Mouse (Mus musculus): ENCODE data around the gene Dnajc7.
"Not testable (repeated sequence)": the region's sequence is repeated elsewhere in the genome, so short reads cannot be mapped to it uniquely, and the experiment has no call there.

Gene Dnajc7

DNA sequence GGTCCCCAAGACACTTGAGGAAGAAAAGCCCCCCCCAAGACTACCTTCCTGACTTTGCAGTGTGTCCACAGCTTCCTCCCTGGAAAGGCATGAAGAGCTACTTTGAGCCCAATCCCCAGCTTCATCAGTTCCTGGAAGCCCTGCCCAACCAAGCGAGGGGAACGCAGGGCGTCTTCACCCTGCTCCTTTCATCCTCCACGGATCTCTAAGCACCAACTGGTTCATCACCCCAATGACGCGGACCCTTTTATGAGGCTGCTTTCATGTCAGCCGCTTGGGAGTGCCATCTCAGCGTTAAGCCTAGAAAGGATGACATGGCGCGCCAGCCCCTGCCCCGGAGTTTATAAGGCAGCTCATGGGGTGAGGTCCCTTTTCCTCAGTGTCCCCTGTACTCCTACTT lies at the start of gene Dnajc7:
Dnajc7 (minus strand) TSS at position 187 of the 400 bp plus-strand sequence.
- peak; percentile 42; the same call in 1 of the 2 replicates for ATAC-seq (ENCODE audit: low TSS enrichment)

DNA sequence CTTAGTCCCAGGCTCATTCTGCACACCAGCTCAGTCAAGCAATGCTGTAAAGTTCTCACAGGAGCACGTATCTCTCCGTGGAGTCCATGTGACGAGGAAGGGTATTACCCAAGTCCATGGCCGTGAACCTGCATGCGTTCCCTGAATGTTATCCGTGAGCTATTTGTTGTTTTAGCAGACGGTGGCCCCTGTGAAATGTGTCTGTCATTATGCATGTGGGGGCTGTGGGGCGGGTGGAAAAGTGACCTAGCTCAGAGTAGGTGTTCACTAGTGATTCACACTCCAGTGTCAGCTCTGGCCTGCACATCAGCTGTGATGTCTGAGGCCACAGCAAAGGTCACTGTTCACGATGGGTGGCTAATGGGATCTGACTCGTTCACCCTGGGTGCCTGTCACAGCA lies 39.8 kb upstream of the Dnajc7 start:
- no peak for ATAC-seq (ENCODE audit: low TSS enrichment)

DNA sequence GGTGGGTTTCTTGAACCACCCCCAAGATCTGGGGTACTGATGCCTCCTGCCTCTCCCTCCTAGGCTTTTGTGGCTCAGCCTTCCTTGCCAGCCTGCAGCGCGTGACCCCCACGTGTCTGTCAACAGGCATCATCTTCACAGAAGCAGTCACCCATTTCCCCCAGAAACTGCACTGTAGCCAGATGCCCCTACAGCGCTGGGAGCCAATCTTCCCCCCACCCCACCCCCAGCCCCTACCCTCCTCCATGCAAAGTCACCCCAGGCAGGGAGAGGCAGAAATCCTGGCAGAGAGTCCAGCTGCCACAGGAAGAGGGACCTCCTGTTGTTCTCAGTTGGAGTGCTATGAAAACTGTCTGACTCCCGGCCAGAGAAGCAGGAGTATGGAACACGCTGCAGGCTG lies 36.5 kb upstream of the Dnajc7 start:
- ATAC-seq (ENCODE audit: low TSS enrichment): no peak

DNA sequence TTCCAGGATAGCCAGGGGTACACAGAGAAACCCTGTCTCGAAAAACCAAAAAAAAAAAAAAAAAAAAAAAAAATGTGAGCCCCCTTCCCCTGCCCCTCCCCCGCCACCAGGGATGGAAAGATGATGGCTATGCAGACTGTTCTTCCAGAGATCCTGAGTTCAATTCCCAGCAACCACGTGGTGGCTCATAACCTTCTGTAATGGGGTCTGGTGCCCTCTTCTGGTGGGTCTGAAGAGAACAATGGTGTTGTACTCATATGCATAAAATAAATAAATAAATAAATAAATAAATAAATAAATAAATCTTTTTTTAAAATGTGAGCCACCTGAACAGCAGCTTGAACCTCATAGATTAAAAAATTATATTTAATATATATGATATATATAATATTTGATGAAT lies 35.6 kb upstream of the Dnajc7 start:
- ATAC-seq (ENCODE audit: low TSS enrichment): not testable (repeated sequence)

DNA sequence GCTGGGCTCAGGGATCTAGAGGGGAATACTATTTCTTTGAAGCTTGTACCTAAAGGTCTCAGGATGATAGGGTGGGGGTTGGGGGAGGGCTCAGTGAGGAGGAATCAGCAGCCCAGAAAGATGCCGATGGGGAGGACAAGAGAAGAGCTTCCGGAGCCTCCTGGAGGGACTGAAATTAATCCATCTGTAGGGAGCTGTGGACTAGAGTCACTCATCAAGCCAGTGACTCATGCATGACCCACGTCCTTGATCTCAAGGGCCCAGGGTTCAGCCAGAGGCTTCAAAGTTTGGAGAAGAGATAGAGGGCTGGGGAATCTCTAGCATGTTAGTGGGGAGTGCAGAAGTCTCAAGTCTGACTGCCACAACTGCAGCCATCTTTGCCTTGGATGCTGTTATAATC lies 31.8 kb upstream of the Dnajc7 start:
- ATAC-seq (ENCODE audit: low TSS enrichment): no peak

DNA sequence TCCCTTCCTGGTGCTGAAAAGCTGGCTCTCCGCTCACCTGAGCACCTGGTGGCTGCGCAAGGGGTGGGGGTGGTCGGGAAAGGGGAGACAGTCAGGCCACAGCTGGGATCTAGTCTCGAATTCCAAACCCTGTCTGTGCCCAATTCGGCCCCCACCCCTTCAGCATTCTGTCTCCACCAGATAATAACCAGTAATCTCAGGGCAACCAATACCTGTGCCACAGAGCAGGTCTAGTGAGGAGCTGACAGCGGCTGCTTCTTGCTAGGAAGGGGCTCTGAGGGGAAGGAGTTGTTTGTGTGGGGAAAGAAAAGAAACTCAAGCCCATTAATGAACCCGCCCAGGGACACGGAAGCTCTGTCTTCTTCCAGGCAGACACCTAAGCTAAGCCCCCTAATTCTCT lies 31.2 kb upstream of the Dnajc7 start:
- no peak for ATAC-seq (ENCODE audit: low TSS enrichment)

DNA sequence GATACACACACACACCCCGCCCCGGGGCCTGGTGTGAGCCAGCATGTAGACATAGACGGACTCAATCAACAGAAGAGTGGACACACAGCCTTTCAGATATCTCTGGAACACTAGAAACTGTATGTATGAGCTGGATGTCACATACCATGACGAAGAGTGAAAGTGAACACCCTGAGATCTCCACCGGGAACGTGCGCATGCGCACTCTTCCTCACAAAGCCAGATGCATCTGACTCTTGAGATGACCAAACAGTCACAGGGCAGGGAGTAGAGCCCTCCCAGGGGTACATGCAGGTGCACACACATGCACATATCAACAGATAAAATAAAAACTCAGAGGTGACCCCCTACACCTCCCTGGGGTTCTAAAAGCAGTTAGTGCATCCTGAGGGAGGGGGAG lies 28.4 kb upstream of the Dnajc7 start:
- no peak for ATAC-seq (ENCODE audit: low TSS enrichment)

DNA sequence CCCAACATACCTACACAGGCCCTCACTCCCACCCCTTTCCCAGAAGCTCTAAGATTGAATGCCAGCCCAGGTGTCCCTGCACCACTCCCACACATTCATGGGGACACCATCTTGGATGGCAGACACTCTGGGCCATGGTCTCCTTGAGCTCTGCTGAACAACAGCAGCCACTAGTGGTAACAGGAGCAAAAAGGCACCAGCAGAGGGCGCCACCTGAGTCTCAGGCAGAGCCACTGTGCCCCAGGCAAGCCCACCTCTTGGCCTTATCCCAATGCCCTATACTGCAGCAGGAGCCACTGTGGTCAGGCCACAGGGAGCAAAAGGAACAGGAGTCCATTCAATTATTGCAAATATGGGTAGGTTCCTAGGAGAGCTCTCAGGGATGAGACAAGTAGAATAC lies 26.3 kb upstream of the Dnajc7 start:
- ATAC-seq (ENCODE audit: low TSS enrichment): no peak

DNA sequence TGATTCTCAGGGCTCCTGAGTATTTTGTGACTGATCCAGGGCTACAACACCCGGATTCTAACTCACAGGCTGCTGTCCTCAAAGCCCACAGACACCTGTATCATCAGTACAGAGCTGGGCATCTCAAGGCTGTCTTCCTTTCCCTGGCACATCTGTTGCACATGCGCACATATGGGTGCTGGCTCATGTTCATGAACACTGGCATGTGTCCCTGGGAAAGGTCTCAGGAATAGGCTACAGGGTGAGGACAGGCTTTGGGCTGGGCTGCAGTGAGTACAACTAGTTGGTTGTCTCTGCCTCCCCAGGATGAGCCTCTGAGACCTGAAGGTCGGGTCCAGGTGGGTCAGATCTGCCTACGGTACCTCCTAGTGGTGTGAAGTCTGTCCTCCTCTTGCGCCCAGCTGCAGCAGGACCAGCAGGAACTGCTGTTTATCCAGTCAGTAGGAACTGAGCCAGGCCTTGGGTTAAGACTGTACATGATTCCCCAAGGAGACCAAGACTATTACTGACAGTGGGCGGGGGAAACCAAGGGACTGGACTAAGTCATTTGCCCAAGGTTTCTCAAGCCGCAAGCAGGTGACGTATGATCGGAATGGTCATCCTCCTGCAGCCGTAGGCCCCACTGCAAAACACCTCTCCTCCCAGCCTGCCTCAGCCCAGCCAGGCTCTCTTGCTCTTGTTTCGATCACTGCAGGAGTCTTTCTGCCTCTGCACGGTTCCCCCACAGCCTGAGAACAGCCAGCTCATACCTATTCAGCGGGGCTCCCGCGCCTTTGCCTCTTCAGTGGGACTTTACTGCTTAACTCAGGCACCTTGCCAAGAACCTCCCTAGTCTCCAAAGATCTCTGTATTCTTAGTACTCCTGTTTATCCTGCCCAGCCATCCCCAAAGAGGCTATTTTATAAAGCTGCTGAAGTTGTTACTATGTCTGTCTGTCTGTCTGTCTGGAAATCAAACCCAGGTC lies 23.9 kb upstream of the Dnajc7 start:
- ATAC-seq (ENCODE audit: low TSS enrichment): no peak

DNA sequence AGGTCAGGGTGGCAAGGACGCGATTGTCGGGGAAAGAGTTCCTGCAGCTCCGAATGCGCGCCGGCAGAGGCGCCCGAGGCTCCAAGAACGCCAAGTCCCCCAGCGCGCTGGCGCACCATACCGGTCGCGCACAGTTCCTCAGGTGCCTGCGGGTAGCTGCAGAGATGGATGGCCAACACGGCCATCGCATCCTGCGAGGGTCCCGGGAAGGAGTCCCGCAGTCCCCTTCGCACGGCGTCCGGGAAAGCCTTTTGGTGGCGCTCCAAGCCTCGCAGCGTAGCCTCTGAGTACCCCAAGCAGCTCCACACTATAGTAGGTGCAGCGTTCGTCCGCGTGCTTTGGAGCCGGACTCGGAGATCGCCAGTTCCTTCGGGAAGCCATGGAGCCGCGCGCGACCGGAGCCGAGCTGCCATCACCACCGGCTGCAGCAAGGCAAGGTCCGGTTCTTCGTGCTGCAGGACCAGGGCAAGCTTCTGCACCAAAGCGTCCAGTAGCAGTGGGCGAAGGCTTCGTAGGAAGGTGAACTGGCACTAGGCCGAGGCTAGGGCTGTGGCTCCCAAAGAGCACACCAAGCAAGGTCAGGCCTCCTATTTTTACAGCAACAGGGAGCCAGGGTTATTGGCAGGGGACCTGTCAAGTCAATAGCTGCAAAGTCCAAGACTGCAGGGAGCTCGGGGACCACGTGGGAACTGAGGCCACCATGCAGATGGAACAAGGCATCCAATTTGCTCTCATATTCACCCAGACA lies 20.4 kb upstream of the Dnajc7 start:
- ATAC-seq (ENCODE audit: low TSS enrichment): peak; percentile 95

DNA sequence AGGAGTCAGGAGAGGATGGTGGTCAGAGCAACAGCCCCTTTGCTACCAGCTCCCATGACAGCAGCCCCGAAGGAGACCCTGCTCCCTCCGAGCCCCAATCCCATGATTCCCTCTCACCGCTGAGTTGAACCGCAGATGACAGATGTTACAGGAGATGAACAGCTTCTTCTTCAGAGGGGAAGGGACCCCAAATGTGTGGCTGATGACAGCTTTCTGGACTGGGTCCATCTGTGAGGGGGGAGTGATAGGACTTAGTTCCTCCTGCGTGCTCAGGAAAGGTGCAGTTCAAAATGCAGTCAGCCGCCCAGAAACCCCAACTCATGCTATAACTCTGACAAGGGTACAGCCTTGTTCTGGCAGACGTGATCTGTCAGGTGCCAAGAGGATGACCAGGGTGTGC lies 14.6 kb upstream of the Dnajc7 start:
- ATAC-seq (ENCODE audit: low TSS enrichment): no peak

DNA sequence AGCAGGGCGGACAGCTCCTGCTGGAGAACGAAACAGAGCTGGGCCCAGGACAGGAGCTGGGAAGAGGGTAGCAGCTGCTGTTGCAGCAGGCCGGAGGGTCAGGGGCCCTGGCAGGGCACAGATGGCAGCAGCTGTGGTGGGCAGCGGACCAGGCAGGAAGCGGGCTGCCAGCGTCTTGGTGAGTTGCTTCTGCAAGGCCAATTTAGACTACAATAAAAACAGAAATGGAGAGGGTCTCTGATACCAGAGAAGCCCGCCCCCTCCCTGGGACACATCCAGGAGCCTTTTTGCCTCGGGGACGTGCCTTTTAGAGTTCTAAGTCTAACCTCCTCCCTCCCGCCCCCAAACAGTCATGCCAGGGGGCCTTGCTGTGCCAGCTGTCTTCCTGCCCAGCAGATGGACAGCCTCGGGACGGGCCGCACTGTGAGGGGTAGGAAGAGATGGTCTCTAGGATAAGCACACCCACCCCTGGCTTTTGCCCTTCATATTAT lies 8.9 kb upstream of the Dnajc7 start:
- no peak for ATAC-seq (ENCODE audit: low TSS enrichment)

DNA sequence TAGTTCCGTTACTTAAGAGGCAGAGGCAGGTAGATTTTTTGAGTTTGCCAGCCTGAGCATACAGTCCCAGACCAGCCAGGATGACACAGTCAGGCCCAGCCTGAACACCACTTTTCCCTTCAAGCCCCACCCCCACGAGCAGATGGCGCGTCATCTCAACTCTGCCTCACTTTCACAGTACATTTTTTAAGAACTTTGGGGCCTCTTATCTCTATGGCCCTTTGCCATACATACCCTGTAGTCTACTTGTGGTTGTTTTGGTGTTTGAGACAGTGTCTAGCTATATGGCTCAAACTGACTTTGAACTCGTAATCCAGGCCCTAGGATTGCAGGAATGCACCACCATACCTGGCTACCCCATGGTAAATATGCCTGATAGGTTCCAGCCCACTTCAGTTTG lies 8.1 kb upstream of the Dnajc7 start:
- no peak for ATAC-seq (ENCODE audit: low TSS enrichment)

DNA sequence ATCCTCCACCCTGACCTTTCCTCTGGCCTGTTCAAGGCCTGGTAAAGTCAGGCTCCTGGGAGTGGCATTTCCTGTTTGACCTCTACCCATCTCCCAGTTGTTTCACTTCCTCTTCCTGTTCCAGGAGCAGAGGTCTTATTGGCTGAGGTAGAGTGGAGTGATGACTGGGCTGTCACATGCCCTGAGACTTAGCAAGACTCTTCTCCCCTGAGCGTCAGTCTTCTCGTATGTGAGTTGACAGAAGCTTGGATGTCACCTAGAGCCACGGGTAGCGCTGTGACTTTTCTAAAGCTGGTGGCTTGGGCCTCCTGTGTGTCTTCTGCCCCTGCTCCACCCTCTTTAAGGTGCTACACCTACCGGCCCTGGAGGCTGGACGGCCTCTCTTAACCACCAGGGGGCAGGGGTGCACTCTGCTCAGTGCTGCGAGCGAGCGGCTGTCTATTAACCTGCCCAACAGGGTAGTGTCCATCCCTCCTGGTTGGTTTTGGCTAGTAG lies 6.8 kb upstream of the Dnajc7 start:
- peak; percentile 72 for ATAC-seq (ENCODE audit: low TSS enrichment)

DNA sequence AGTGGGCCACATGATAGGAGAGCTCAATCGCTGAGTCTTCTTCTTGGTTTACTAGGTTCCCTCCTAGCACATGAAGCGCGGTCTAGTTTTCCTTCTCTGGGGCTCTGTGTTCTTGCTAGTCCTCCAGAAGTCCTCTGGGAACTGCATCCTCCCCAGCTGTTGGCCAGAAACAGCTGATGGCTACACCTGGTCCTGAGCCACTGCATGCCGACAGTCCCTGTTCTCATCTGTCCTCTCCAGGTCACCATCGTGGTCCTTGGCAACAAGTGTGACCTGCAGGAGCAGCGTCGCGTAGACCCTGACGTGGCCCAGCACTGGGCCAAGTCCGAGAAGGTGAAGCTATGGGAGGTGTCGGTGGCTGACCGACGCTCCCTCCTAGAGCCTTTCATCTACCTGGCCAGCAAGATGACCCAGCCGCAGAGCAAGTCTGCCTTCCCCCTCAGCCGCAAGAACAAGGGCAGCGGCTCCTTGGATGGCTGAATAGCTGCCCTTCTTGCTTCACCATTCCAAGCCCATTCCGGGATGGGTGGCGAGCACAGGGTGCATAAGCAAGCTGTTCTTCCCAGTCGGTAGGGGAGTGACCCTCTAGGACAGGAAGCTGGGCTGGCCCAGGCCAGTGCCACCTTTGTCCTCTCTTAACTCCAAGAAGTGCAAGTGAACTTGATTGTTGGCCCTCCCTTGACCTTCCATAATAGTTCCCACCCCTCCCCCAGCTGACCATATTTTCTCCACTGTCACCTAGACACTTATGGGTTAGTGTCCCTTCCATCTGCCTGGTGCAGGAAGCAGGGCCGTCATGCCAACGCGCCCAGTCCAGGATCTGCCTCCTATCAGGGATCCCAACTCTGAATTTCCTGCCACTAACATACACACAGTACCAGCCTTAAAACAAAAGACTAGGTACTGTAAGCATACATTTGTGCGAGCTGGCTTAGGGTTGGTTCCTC lies 6.1 kb upstream of the Dnajc7 start:
- no peak for ATAC-seq (ENCODE audit: low TSS enrichment)

DNA sequence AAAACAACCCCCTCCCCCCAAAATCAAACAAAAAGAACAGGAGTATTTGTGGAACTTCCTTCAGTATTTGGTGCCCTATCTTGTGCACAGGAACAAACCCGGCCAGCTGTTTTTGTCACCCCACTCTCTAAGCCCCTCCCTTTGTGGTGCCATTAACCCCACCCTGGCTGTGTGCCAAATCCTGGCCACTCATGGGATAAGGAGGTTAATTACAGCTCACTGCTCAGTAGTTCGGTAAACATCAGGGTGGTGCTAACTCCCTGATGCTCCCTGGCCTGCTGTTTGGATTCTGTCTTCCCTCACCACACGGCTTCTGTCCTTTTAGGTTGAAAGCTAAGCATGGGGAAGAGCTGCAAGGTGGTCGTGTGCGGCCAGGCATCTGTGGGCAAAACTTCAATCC lies 3.9 kb upstream of the Dnajc7 start:
- ATAC-seq (ENCODE audit: low TSS enrichment): no peak

DNA sequence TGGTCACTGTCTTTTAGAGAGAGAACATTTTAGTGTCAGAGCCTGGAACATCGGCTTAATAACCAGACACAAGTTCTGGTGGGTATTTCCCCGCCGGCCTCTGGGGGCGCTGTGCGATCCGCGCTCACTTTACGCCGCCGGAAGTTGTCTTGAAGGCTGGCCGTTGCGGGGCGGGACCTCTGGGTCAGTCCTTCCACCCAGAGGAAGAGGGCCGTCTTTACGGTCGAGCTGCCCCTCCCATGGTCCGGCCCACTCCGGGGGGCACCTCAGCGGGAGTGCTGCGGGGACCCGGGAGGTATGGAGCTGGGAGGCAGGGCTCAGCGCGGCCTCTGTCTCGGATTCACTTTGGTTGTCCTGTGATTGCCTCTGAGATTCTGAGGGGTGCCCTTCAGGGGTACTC lies 2.7 kb upstream of the Dnajc7 start:
- ATAC-seq (ENCODE audit: low TSS enrichment): peak; percentile 73

DNA sequence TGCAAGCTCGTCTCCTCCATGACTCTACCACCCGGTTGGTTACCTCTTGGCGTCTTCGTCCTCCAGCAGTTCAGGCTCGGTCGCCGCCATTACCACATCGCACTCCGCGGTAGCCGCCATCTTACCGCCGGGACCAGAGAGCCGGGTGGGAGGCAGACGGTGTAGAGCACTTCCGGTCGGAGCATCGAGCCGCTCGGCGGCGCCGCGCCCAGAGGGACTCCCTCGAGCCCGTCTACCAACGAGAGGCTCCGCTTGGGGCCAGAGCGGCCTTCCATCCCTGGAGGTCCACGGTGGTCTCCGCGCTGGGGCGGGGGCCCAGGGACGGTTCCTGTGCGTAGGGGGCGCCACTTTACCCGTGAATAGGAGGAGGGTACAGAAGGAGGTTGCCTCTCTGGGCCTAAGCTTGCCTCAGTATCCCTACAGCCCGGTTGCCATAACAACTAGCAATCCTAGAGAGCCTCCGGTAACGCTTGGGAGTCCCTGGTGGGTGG lies 438 bp downstream of the Dnajc7 start:
- peak; percentile 90 for ATAC-seq (ENCODE audit: low TSS enrichment)

DNA sequence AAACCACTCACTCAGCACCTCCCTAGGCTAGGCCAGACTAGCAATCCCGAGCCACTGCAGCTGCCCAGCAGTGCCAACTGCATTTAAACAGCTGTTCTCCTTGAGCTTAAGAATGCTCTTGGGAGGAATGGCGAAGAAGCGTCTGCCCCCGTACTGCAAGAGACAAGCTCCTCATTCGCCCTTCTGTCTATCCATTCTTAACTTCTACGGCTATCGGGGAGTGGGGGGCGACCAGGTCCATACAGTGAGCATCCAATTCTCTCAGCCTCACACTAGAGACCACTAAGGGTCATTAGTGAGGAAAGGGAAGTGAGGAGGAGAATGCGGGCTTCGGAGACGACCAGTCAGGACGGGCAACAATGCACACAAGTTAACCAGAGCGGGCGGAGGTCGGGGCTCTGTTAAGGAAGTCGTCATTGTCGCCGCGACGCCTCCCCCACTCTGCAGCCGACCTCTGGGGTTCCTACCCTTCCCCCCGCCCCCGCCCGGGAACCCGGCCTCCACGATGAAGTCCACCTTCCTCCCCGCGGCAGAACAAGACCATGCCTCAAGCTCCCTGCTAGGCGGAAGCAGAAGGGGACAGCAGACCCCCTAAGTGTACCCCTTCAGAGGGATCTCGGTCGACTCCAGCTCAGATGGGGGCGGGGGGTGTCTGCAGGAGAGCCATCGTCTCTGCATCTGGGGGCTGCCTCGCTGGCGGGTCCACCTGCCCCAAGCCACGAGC lies 1.0 kb downstream of the Dnajc7 start, which contains the start of gene Nkiras2:
Nkiras2 (plus strand) TSS at position 484 of the 724 bp plus-strand sequence.
- ATAC-seq (ENCODE audit: low TSS enrichment): 0 out of 2 replicates have a peak, but pooled peaks have one; percentile 1

DNA sequence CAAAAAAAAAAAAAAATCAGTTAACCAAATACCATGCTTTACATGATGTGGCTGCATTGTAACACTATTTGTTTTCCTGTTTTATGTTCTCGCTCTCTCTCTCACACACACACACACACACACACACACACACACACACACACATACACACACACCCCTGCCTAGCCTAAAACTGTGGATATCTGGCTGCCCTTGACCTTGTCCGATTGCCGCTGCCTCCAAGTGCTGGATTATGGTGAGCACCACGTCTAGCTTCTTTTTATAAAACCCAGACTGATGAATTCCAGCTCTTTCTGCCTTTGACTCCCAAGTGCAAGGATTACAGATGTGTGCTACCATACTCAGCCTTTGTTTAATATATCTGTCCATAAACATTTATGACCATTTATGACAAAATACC lies 2.5 kb downstream of the Dnajc7 start:
- no peak for ATAC-seq (ENCODE audit: low TSS enrichment)
